Mouse (Mus musculus): Measurements from ENCODE around the gene Ccl20. TPM values are rescaled to one million over a fixed set of nuclear protein-coding genes. Genes with fewer than 3 reads are reported as not detected.

Gene Ccl20
- polyA plus RNA-seq, 1 experiment from 2014 or later = not detected

DNA sequence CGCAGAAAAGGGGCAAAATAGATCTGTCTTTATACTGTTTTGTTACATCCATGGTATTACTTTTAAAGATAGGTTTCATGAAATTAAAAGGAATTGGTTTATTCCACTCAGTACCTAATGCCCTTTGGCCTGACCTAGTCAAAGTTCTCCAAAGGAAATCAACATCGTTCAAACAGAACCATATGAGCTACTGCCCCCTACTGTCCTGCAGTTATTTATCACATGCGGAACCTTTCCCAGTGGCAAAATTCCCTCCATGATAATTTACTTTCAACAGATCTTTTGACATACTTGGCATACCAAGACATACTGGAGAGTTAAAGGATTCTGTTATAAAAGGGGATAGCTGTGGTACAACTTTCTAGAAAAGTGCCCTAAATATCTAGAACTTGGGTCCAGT, 33.7 kb downstream of the Ccl20 start:
- no peak for ATAC-seq (ENCODE audit: low FRiP score)
- Histone ChIP-seq H3K4me1 (replicated peaks) (no peaks in the 10 kb centered on the region), H3K36me3 (no peaks in the 10 kb centered on the region), H3K9me3 (no peaks in the 10 kb centered on the region), H3K4me2 (no peak overlapping the region), H3K27me3 (no peaks in the 10 kb centered on the region), H3K9ac (no peak overlapping the region), H3K27ac (no peak overlapping the region), H3K4me3 (no peak overlapping the region)
- WGBS = 77% methylated on average over 3 of the region's 3 CpGs

DNA sequence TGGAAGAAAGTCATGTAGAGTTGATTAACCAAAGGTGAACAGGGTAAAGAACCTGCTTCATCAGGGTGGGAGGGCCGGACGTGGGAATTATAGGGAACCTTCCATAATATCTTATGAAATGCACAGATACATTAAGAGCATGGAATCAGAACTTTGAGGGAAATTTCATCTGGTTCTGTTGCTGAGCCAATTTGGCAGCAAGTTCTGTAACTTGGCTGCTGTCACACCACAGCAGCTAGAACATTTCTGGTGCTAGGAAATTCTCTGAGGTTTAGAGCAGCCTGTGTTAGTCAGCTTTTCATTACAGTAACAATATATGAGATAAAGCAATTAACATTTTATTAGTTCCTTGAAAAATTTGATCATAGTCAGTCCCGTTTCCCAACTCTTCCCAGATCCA, 36.4 kb downstream of the Ccl20 start:
- Histone ChIP-seq H3K4me2 (no peak overlapping the region), H3K9ac (no peak overlapping the region), H3K27ac (no peak overlapping the region), H3K9me3 (no peaks in the 10 kb centered on the region), H3K4me3 (no peak overlapping the region), H3K36me3 (no peaks in the 10 kb centered on the region), H3K4me1 (replicated peaks) (no peaks in the 10 kb centered on the region), H3K27me3 (no peaks in the 10 kb centered on the region)
- WGBS = 88% methylated on average over 3 of the region's 3 CpGs
- no peak for ATAC-seq (ENCODE audit: low FRiP score)

- Histone ChIP-seq H3K36me3 (no peaks in the 10 kb centered on the region), H3K9me3 (no peaks in the 10 kb centered on the region), H3K9ac (no peak overlapping the region), H3K27ac (no peak overlapping the region), H3K27me3 (no peaks in the 10 kb centered on the region), H3K4me1 (replicated peaks) (no peaks in the 10 kb centered on the region; the same call in 1 of the 2 replicates), H3K4me2 (no peak overlapping the region), H3K4me3 (no peak overlapping the region)
- ATAC-seq (ENCODE audit: low FRiP score) = no peak
- WGBS = 62% methylated on average over 1 of the region's 1 CpGs
Measured at GRCm38 (mm10) chr1:83156876-83157275, 40.3 kb downstream of the Ccl20 start.

GRCm38 (mm10) chr1:83159603-83160002, 43.0 kb downstream of the Ccl20 start, which contains the start of gene Daw1:
Gene Daw1 (plus strand): TSS chr1:83159752.
- Histone ChIP-seq H3K4me2 (peak within 1 kb of the TSS; percentile 69), H3K27me3 (no peaks in the 10 kb centered on the region), H3K9ac (peak within 1 kb of the TSS; percentile 64), H3K4me1 (replicated peaks) (no peaks in the 10 kb centered on the region; the same call in 1 of the 2 replicates), H3K4me3 (peak within 1 kb of the TSS; percentile 49), H3K9me3 (no peaks in the 10 kb centered on the region), H3K36me3 (no peaks in the 10 kb centered on the region), H3K27ac (no peak within 1 kb of the TSS)
- ATAC-seq (ENCODE audit: low FRiP score) = peak; percentile 98
- under 1% methylated on average over 16 of the region's 16 CpGs for WGBS

GRCm38 (mm10) chr1:83161658-83162057, 45.1 kb downstream of the Ccl20 start:
- Histone ChIP-seq H3K27ac (no peak overlapping the region), H3K27me3 (no peaks in the 10 kb centered on the region), H3K4me3 (no peak overlapping the region), H3K9ac (no peak overlapping the region), H3K9me3 (no peaks in the 10 kb centered on the region), H3K36me3 (no peaks in the 10 kb centered on the region), H3K4me1 (replicated peaks) (no peaks in the 10 kb centered on the region; the same call in 1 of the 2 replicates), H3K4me2 (no peak overlapping the region)
- no peak for ATAC-seq (ENCODE audit: low FRiP score)
- WGBS = 80% methylated on average over 3 of the region's 3 CpGs

- Histone ChIP-seq H3K9ac (no peak overlapping the region), H3K4me1 (replicated peaks) (no peaks in the 10 kb centered on the region; the same call in 1 of the 2 replicates), H3K4me3 (no peak overlapping the region), H3K27me3 (no peaks in the 10 kb centered on the region), H3K27ac (no peak overlapping the region), H3K4me2 (no peak overlapping the region), H3K36me3 (no peaks in the 10 kb centered on the region), H3K9me3 (no peaks in the 10 kb centered on the region)
- 84% methylated on average over 3 of the region's 3 CpGs for WGBS
- ATAC-seq (ENCODE audit: low FRiP score) = no peak
Measured at GRCm38 (mm10) chr1:83164027-83164426, 47.5 kb downstream of the Ccl20 start.

Other genes starting within 250 kb of the Ccl20 start
- gene A030005L19Rik, start 203.4 kb upstream of the Ccl20 start, polyA plus RNA-seq (2015; fragmentation: Nextera tagmentation; extraction: Ambion mirVana) = 0.21 and 0.41 TPM in 2 replicates
- not detected in 2 replicates for gene A030014E15Rik, start 191.8 kb upstream of the Ccl20 start, polyA plus RNA-seq (2015; fragmentation: Nextera tagmentation; extraction: Ambion mirVana)
- not detected in 2 replicates for gene Gm6217, start 185.4 kb upstream of the Ccl20 start, polyA plus RNA-seq (2015; fragmentation: Nextera tagmentation; extraction: Ambion mirVana)
- not detected in 2 replicates for gene A030003K21Rik, start 173.4 kb upstream of the Ccl20 start, polyA plus RNA-seq (2015; fragmentation: Nextera tagmentation; extraction: Ambion mirVana)
- not detected in 2 replicates for gene Gm7544, start 160.8 kb upstream of the Ccl20 start, polyA plus RNA-seq (2015; fragmentation: Nextera tagmentation; extraction: Ambion mirVana)
- gene Gm47955, start 156.5 kb upstream of the Ccl20 start, polyA plus RNA-seq (2015; fragmentation: Nextera tagmentation; extraction: Ambion mirVana) = not detected in 2 replicates
- not detected in 2 replicates for gene Gm47959, start 116.2 kb upstream of the Ccl20 start, polyA plus RNA-seq (2015; fragmentation: Nextera tagmentation; extraction: Ambion mirVana)
- gene Slc19a3, start 78.3 kb upstream of the Ccl20 start, polyA plus RNA-seq (2015; fragmentation: Nextera tagmentation; extraction: Ambion mirVana) = 0.64 and 0.80 TPM in 2 replicates
- not detected in 2 replicates for gene Krtap28-10, start 74.3 kb upstream of the Ccl20 start, polyA plus RNA-seq (2015; fragmentation: Nextera tagmentation; extraction: Ambion mirVana)
- not detected in 2 replicates for gene Gm47969, start 71.8 kb upstream of the Ccl20 start, polyA plus RNA-seq (2015; fragmentation: Nextera tagmentation; extraction: Ambion mirVana)
- gene A030005K14Rik, start 57.4 kb upstream of the Ccl20 start, polyA plus RNA-seq (2015; fragmentation: Nextera tagmentation; extraction: Ambion mirVana) = not detected in 2 replicates
- not detected in 2 replicates for gene Krtap28-13, start 55.8 kb upstream of the Ccl20 start, polyA plus RNA-seq (2015; fragmentation: Nextera tagmentation; extraction: Ambion mirVana)
- gene Daw1, start 43.0 kb downstream of the Ccl20 start, polyA plus RNA-seq (2015; fragmentation: Nextera tagmentation; extraction: Ambion mirVana) = 0.76 and 1.5 TPM in 2 replicates

Measured in hindbrain, embryonic 13.5 days (tissue).